Mouse (Mus musculus) bone marrow, adult 2 months (tissue): Measurements from ENCODE around the gene Crlf1.

Experiments
- CTCF ChIP-seq: fragments of 200-500 bp; IDR thresholded peaks from 2 replicates; pipeline ENCODE4 v1.5.1; 2011; ENCODE audit warnings: low read length, control low read depth; ENCODE audit not compliant: control insufficient read depth, insufficient read depth
- POLR2A ChIP-seq: fragments of 200-500 bp; IDR thresholded peaks from 2 replicates; pipeline ENCODE4 v1.6.1; 2011; ENCODE audit warnings: low read depth, mild to moderate bottlenecking, control low read depth, low read length, borderline replicate concordance; ENCODE audit not compliant: control insufficient read depth

DNA sequence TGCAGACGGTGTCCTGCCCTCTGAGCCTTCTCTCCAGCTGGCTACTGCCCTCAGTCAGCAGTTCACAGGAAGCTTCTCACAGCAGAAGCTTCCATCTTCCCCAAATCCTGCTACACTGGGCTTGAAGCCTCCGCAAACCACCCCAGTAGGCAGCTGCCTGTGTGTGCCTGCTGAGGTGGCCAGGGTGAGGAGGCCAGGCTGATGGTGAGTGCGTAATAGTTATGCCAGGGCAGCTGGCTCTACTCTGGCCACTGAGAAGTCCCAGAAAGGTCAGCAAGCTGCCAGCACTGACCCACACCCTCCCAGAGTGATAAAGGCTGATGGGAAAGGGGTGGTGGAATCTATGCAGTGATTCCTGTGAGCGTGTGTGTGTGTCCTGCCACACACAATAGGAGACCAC is 26.7 kb upstream of the Crlf1 start:
- TF ChIP-seq CTCF: no peak
- TF ChIP-seq POLR2A: no peak
